Mouse (Mus musculus) stomach, postnatal 0 days (tissue): ENCODE measurements around the gene Map4k4. TPM values are rescaled to one million over a fixed set of nuclear protein-coding genes. Genes with fewer than 3 reads are reported as not detected.
A peak's percentile ranks its signal among the peaks of the same experiment; 100 is the strongest.

Source experiments
- ATAC-seq: fragments of 200-750 bp; cut with Nextera tagmentation; 2 replicates; pipeline ENCODE4 v1.8.0; 2017; ENCODE audit not compliant: low FRiP score, low TSS enrichment
- DNase-seq: peaks from one replicate; pipeline ENCODE4 v3.0.0-alpha.2; 2016; ENCODE audit warnings: low spot score
- H3K27ac ChIP-seq: fragments of 300-500 bp; sonication (generic); replicated peaks from 2 replicates; pipeline ENCODE4 v1.5.1; 2014; ENCODE audit warnings: mild to moderate bottlenecking, control low read depth
- H3K27me3 ChIP-seq: fragments of 300-500 bp; sonication (generic); 2 replicates; pipeline ENCODE4 v1.6.1; 2014; ENCODE audit warnings: low read length; ENCODE audit not compliant: control insufficient read depth, insufficient read depth
- H3K36me3 ChIP-seq: fragments of 300-500 bp; sonication (generic); 2 replicates; pipeline ENCODE4 v1.6.1; 2014; ENCODE audit warnings: low read length, mixed read lengths; ENCODE audit not compliant: control insufficient read depth, insufficient read depth
- H3K4me1 ChIP-seq: fragments of 300-500 bp; sonication (generic); replicated peaks from 2 replicates; pipeline ENCODE4 v1.6.1; 2014; ENCODE audit warnings: antibody characterized with exemption; ENCODE audit not compliant: control insufficient read depth, insufficient read depth
- H3K4me2 ChIP-seq: fragments of 300-500 bp; sonication (generic); replicated peaks from 2 replicates; pipeline ENCODE4 v1.6.1; 2014; ENCODE audit warnings: low read depth, mild to moderate bottlenecking, control low read depth, moderate library complexity
- H3K4me3 ChIP-seq: fragments of 300-500 bp; sonication (generic); 2 replicates; pipeline ENCODE4 v1.5.1; 2014; ENCODE audit warnings: low read depth, low read length, control low read depth
- H3K9ac ChIP-seq: fragments of 300-500 bp; sonication (generic); 2 replicates; pipeline ENCODE4 v1.6.1; 2014; ENCODE audit warnings: mild to moderate bottlenecking, low read length, control low read depth, mixed read lengths
- H3K9me3 ChIP-seq: fragments of 300-500 bp; sonication (generic); 2 replicates; pipeline ENCODE4 v1.6.1; 2016; ENCODE audit warnings: low read length; ENCODE audit not compliant: control insufficient read depth
- CTCF ChIP-seq: IDR thresholded peaks from 2 replicates; pipeline ENCODE4 v1.5.1; 2016; ENCODE audit warnings: antibody characterized with exemption, low read depth, mild to moderate bottlenecking, moderate library complexity
- EP300 ChIP-seq: optimal IDR thresholded peaks from 2 replicates; pipeline ENCODE3; 2016; ENCODE audit warnings: antibody characterized with exemption
- WGBS: fragments of 180-500 bp; shearing (Covaris S2); extraction: QIAGEN DNeasy Blood & Tissue Kit; methylation state at CpG from one replicate; pipeline ENCODE4 v1.1.7; 2014; 5-methylcytosine and 5-hydroxymethylcytosine counted together
- polyA plus RNA-seq: library from polyadenylated mRNA; unstranded; fragments of >200 nt; fragmentation: Nextera tagmentation; extraction: Ambion mirVana; gene quantifications from 2 replicates; pipeline ENCODE4 v1.2.1, GENCODE M21; 2015

The Map4k4 gene
- polyA plus RNA-seq, 1 experiment from 2014 or later = 8.5 TPM

- WGBS = 19% methylated on average over 2 of the region's 2 CpGs
Measured at GRCm38 (mm10) chr1:39895097-39895496, 5.6 kb upstream of the Map4k4 start.

GRCm38 (mm10) chr1:39895506-39895905 is 5.2 kb upstream of the Map4k4 start:
- Histone ChIP-seq H3K4me1 (peaks cover 4% of the 10 kb centered on the region; the same call in 1 of the 2 replicates), H3K9ac (no peak overlapping the region), H3K4me3 (no peak overlapping the region), H3K27ac (no peak overlapping the region), H3K27me3 (no peaks in the 10 kb centered on the region), H3K9me3 (no peaks in the 10 kb centered on the region), H3K4me2 (no peak overlapping the region), H3K36me3 (no peaks in the 10 kb centered on the region)
- TF ChIP-seq CTCF (no peak), EP300 (no peak)
- DNase-seq = no peak
- no peak for ATAC-seq
- 40% methylated on average over 2 of the region's 2 CpGs for WGBS

More at GRCm38 (mm10) chr1:39895097-39895496, 5.6 kb upstream of the Map4k4 start:
- DNase-seq (peak; percentile 67), ATAC-seq (peak; percentile 98)
- H3K27ac ChIP-seq = no peak overlapping the region
- H3K4me1 ChIP-seq = peaks cover 4% of the 10 kb centered on the region; the same call in 1 of the 2 replicates
- H3K4me3 ChIP-seq = no peak overlapping the region
- H3K4me2 ChIP-seq = no peak overlapping the region
- H3K27me3 ChIP-seq = no peaks in the 10 kb centered on the region
- no peak overlapping the region for H3K9ac ChIP-seq
- H3K36me3 ChIP-seq = no peaks in the 10 kb centered on the region
- no peaks in the 10 kb centered on the region for H3K9me3 ChIP-seq
- no peak for TF ChIP-seq CTCF
- peak; percentile 66 for TF ChIP-seq EP300

GRCm38 (mm10) chr1:39896581-39896980 is 4.1 kb upstream of the Map4k4 start:
- 47% methylated on average over 2 of the region's 2 CpGs for WGBS
- DNase-seq (no peak), ATAC-seq (no peak)
- H3K4me2 ChIP-seq = no peak overlapping the region
- no peaks in the 10 kb centered on the region for H3K9me3 ChIP-seq
- TF ChIP-seq EP300 (no peak), CTCF (no peak)
- H3K27me3 ChIP-seq = no peaks in the 10 kb centered on the region
- H3K9ac ChIP-seq = no peak overlapping the region
- H3K4me1 ChIP-seq = peaks cover 4% of the 10 kb centered on the region; the same call in 1 of the 2 replicates
- H3K36me3 ChIP-seq = no peaks in the 10 kb centered on the region
- no peak overlapping the region for H3K27ac ChIP-seq
- no peak overlapping the region for H3K4me3 ChIP-seq

GRCm38 (mm10) chr1:39898686-39899085 is 2.0 kb upstream of the Map4k4 start:
- no peak overlapping the region for H3K9ac ChIP-seq
- H3K27ac ChIP-seq = no peak overlapping the region
- peaks cover 4% of the 10 kb centered on the region; the same call in 1 of the 2 replicates for H3K4me1 ChIP-seq
- TF ChIP-seq EP300 (no peak), CTCF (no peak)
- no peak overlapping the region for H3K4me3 ChIP-seq
- no peak overlapping the region for H3K4me2 ChIP-seq
- DNase-seq (no peak), ATAC-seq (no peak)
- WGBS = 58% methylated on average over 4 of the region's 4 CpGs
- no peaks in the 10 kb centered on the region for H3K9me3 ChIP-seq
- H3K36me3 ChIP-seq = no peaks in the 10 kb centered on the region
- no peaks in the 10 kb centered on the region for H3K27me3 ChIP-seq

GRCm38 (mm10) chr1:39901063-39901811 is 524 bp downstream of the Map4k4 start:
- Histone ChIP-seq H3K9me3 (no peaks in the 10 kb centered on the region), H3K4me1 (0 out of 2 replicates have a peak, but pooled peaks cover 3% of the 10 kb centered on the region), H3K27me3 (no peaks in the 10 kb centered on the region), H3K27ac (peak overlapping the region; percentile 99), H3K9ac (peak overlapping the region; percentile 99), H3K4me3 (peak overlapping the region; percentile 95), H3K36me3 (no peaks in the 10 kb centered on the region), H3K4me2 (peak overlapping the region; percentile 74)
- DNase-seq (peak; percentile 65), ATAC-seq (peak; percentile 35; the same call in 1 of the 2 replicates)
- TF ChIP-seq CTCF = no peak
- TF ChIP-seq EP300 = no peak
- WGBS = under 1% methylated on average over 49 of the region's 75 CpGs
